Mouse (Mus musculus): ENCODE data around the gene Cnih4.

The Cnih4 gene

GRCm38 (mm10) chr1:181211403-181211919 is 67.0 kb downstream of the Cnih4 start:
- peak; percentile 23 to 35 for DNase-seq (ENCODE audit: low spot score in 2 of 2)

- peak; percentile 73 to 81 for DNase-seq (ENCODE audit: low spot score in 2 of 2)
These were observed 67.6 kb downstream of the Cnih4 start, which contains the start of gene Wdr26 for GRCm38 (mm10) chr1:181211920-181212633. Gene Wdr26 (minus strand): TSS chr1:181212001.

GRCm38 (mm10) chr1:181214296-181215035 is 70.0 kb downstream of the Cnih4 start:
- DNase-seq (ENCODE audit: low spot score in 2 of 2): no peak

- no peak for DNase-seq (ENCODE audit: low spot score in 2 of 2)
These were observed 71.8 kb downstream of the Cnih4 start for GRCm38 (mm10) chr1:181216315-181216714.
